Mouse (Mus musculus) limb, embryonic 11.5 days (tissue): ENCODE data around the gene Tagap1. TPM values are rescaled to one million over a fixed set of nuclear protein-coding genes. Genes with fewer than 3 reads are reported as not detected.
"Not testable (repeated sequence)": the region's sequence is repeated elsewhere in the genome, so short reads cannot be mapped to it uniquely, and the experiment has no call there.

ENCODE experiments used
- ATAC-seq: fragments of 200-750 bp; cut with Nextera tagmentation; 2 replicates; pipeline ENCODE4 v1.8.0; 2017; ENCODE audit warnings: low read depth; ENCODE audit not compliant: insufficient number of reproducible peaks, low FRiP score, low TSS enrichment
- DNase-seq: peaks from one replicate; pipeline ENCODE4 v3.0.0-alpha.2; 2015; ENCODE audit warnings: low spot score
- H3K27ac ChIP-seq: fragments of 300-500 bp; sonication (generic); replicated peaks from 2 replicates; pipeline ENCODE4 v1.5.1; 2014; ENCODE audit warnings: low read depth, mild to moderate bottlenecking, low read length
- H3K27me3 ChIP-seq: fragments of 300-500 bp; sonication (generic); 2 replicates; pipeline ENCODE4 v1.6.1; 2014; ENCODE audit warnings: mild to moderate bottlenecking, low read length, mixed read lengths; ENCODE audit not compliant: control insufficient read depth, insufficient read depth
- H3K36me3 ChIP-seq: fragments of 300-500 bp; sonication (generic); 2 replicates; pipeline ENCODE4 v1.6.1; 2014; ENCODE audit warnings: mild to moderate bottlenecking, low read length, moderate library complexity, mixed read lengths; ENCODE audit not compliant: control insufficient read depth, insufficient read depth
- H3K4me1 ChIP-seq: fragments of 300-500 bp; sonication (generic); 2 replicates; pipeline ENCODE4 v1.6.1; 2014; ENCODE audit warnings: low read length, mixed read lengths; ENCODE audit not compliant: control insufficient read depth, insufficient read depth
- H3K4me2 ChIP-seq: fragments of 300-500 bp; sonication (generic); 2 replicates; pipeline ENCODE4 v1.6.1; 2014; ENCODE audit warnings: low read depth, mild to moderate bottlenecking, moderate library complexity; ENCODE audit not compliant: severe bottlenecking
- H3K4me3 ChIP-seq: fragments of 300-500 bp; sonication (generic); 2 replicates; pipeline ENCODE4 v1.5.1; 2014; ENCODE audit warnings: low read depth, low read length
- H3K9ac ChIP-seq: fragments of 300-500 bp; sonication (generic); 2 replicates; pipeline ENCODE4 v1.6.1; 2014; ENCODE audit warnings: mild to moderate bottlenecking, low read length
- H3K9me3 ChIP-seq: fragments of 300-500 bp; sonication (generic); 2 replicates; pipeline ENCODE4 v1.6.1; 2016; ENCODE audit warnings: low read length; ENCODE audit not compliant: control insufficient read depth
- WGBS: fragments of 180-500 bp; shearing (Covaris S2); extraction: QIAGEN DNeasy Blood & Tissue Kit; methylation state at CpG from one replicate; pipeline ENCODE4 v1.1.7; 2014; 5-methylcytosine and 5-hydroxymethylcytosine counted together
- polyA plus RNA-seq: library from polyadenylated mRNA; unstranded; fragments of >200 nt; fragmentation: Nextera tagmentation; extraction: Ambion mirVana; gene quantifications from 2 replicates; pipeline ENCODE4 v1.2.1, GENCODE M21; 2014

The Tagap1 gene
- polyA plus RNA-seq, 1 experiment from 2014 or later: 64.2 TPM

DNA sequence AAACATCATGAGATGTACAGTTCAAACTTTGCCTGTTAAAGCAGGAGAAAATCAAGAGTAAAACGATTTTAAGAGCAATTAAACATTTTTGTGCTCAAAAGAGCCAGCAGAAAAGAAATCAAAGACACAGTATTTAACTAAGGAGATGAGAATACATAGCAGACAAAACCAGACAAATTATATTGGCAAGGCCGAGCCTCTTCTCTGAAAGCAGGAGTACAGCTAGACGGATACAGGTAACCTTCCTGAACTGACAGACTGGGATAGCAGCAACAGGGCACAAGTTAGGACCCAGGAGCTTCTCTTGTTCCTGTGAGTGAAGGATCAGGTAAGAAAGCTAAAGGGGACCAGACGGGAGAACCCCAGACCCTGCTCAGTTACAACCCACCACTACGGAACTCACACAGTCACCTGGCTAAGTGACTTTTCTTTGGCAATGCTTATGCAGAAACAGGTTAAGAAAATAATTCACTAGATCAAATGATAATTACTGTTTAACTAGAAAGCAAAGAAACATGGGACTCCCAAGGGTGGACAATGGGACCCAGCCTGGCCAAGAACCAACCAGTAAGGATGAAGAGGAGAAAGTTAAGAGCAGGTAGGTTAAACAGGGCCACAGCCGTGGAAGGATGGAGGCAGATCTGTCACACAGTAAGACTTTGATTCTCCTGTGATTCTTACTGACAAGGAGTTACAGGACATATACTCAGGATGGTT, 1.3 kb downstream of the Tagap1 start:
- WGBS: 69% methylated on average over 4 of the region's 6 CpGs
- not testable (repeated sequence) for H3K4me1 ChIP-seq
- peak overlapping the region; percentile 27; the same call in 1 of the 2 replicates for H3K4me2 ChIP-seq

DNA sequence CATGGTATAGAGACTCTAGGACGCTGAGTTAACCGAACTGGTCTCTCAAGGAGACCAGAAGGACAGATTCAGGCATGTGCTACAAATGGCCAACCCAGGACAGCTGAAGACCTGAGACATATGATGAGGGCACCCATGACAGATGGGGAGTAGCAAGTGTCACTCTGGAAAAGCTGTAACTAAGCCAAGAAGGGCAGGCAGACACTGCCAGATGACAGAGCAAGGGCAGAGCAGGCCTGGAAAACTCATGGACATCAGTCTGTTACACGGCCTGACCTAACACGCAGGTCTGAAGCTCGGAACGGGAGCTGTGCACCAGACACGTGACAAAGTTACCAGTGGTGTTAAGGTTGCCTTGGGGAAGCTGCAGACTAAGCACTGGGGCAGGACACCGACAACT, 2.1 kb downstream of the Tagap1 start:
- 92% methylated on average over 5 of the region's 8 CpGs for WGBS
- not testable (repeated sequence) for DNase-seq, ATAC-seq

More for the DNA sequence above, 1.3 kb downstream of the Tagap1 start:
- H3K27me3 ChIP-seq, H3K4me3 ChIP-seq, DNase-seq, H3K9me3 ChIP-seq, ATAC-seq, H3K27ac ChIP-seq, H3K36me3 ChIP-seq, H3K9ac ChIP-seq: not testable (repeated sequence)

DNA sequence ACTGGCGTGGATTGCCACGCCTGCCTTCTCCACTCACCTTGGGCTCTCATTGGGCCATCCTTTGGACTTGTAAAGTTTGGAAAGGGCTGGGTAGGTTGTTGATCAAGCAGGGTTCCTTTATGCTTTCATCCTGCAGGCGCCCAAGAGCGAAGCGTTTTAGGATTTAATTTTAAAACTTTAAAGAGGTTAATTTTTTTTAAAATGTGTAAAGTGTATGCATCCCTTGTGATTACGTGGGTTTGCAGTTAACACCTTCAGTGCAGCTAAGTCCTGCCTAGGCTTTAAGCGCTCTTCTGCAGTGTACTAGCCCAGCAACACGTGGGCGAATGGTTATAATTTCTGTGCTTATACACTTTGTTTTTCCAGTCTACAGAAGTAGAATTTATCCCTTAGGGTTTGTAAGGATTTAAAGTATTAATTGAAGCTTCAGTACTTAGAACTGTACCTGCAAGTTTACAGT, 12.2 kb downstream of the Tagap1 start:
- Histone ChIP-seq H3K27ac (0 out of 2 replicates have a peak overlapping the region, but pooled peaks have one; percentile 52), H3K4me3 (peak overlapping the region; percentile 41), H3K4me2 (peak overlapping the region; percentile 50), H3K9ac (peak overlapping the region; percentile 45; the same call in 1 of the 2 replicates)
- ATAC-seq, H3K4me1 ChIP-seq, H3K27me3 ChIP-seq, H3K36me3 ChIP-seq, H3K9me3 ChIP-seq, DNase-seq: not testable (repeated sequence)
- WGBS: 10% methylated on average over 9 of the region's 9 CpGs

More for the DNA sequence above, 2.1 kb downstream of the Tagap1 start:
- H3K4me2 ChIP-seq, H3K4me1 ChIP-seq, H3K27me3 ChIP-seq, H3K4me3 ChIP-seq, H3K9me3 ChIP-seq, H3K36me3 ChIP-seq, H3K9ac ChIP-seq, H3K27ac ChIP-seq: not testable (repeated sequence)

DNA sequence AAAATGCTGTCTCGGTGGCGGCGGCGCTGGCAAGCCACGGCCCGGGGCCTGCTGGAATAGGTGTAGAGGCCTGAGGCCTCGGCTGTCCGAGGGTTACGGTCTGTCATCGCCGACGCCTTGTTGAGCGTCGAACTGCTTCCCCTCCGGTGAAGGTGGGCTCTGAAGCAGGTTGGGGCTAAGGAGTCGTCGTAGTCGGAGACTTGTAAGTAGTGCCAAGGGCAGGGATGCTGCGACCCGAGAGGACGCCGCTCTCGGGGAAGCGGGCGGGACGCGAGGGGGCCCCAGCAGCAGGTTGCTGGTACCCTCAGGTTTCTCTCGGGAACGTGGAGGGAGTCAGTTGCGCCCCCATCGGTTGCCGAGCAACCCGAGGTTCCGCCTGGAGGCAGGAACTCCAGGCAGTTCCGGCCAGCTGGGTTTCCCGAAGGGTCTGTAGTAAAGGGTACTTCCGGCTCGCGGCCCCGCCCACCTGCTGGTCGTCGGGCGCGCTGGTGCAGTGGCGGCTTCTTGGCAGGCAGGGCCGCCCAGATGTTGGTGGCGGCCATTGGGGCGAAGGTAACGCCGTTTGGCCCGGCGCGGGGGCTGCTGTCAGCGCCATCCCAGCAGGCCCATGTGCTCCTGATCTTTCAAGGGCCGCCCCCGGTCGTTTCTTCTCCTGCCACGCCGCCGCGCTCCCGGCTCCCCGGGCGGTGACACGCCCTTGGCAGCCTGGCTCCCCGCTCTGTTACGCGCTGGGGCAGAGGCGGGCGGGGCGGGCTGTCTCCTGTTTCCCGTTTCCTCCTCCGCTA, 12.8 kb downstream of the Tagap1 start, which contains the start of gene Rsph3b:
Rsph3b (minus strand) TSS at position 699 of the 785 bp plus-strand sequence.
- not testable (repeated sequence) for H3K9me3 ChIP-seq, H3K4me1 ChIP-seq, H3K36me3 ChIP-seq, H3K27me3 ChIP-seq
- peak within 1 kb of the TSS; percentile 45; the same call in 1 of the 2 replicates for H3K9ac ChIP-seq
- 0 out of 2 replicates have a peak within 1 kb of the TSS, but pooled peaks have one; percentile 52 for H3K27ac ChIP-seq
- H3K4me3 ChIP-seq: peak within 1 kb of the TSS; percentile 41
- under 1% methylated on average over 63 of the region's 73 CpGs for WGBS
- ATAC-seq: peak; percentile 97
- peak; percentile 94 for DNase-seq
- peak within 1 kb of the TSS; percentile 50 for H3K4me2 ChIP-seq

DNA sequence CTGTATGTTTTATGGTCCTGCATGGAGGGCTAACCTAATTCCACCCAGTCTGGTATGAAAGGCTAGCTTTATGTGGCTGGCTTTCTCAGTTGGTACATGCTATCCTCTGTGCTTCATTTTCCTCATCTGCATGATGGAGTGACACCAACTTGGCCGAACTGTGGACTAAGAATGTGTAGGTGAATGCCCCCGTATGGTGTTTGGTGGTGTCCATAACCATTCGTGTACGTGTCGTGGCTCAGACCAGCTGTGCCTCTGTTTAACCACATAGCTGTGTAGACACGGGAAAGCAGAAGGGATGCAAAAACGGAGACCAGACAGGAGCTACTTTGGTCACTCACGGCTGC, 13.3 kb downstream of the Tagap1 start:
- H3K27me3 ChIP-seq, H3K9ac ChIP-seq, DNase-seq, H3K4me1 ChIP-seq, H3K4me3 ChIP-seq, H3K36me3 ChIP-seq, H3K27ac ChIP-seq, H3K9me3 ChIP-seq: not testable (repeated sequence)
- peak; percentile 38; the same call in 1 of the 2 replicates for ATAC-seq
- no CpG with 5 or more reads among the region's 8 CpGs for WGBS
- H3K4me2 ChIP-seq: peak overlapping the region; percentile 50

DNA sequence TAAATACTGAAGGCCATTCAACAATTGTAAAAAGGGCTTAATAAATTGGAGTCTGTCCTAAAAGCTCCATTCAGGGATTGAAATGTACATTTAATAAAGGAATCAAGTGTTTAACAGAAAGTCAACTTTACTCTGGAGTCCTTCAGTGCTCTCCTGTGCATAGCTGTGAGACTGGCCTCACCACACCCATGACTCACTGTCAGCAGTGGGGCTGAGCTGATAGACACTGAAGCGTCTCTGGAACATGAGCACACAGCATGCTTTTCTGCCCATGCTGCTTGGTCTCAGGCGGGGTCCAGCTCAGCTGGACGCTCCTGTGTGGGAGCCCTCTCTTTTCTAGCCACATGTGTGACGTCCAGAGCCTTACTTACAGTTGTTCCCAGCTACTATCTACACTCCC, 18.4 kb downstream of the Tagap1 start:
- ATAC-seq, H3K27ac ChIP-seq, H3K4me2 ChIP-seq, H3K36me3 ChIP-seq, H3K9me3 ChIP-seq, H3K4me3 ChIP-seq, H3K4me1 ChIP-seq, H3K27me3 ChIP-seq, H3K9ac ChIP-seq, DNase-seq: not testable (repeated sequence)
- WGBS: no CpG with 5 or more reads among the region's 4 CpGs

DNA sequence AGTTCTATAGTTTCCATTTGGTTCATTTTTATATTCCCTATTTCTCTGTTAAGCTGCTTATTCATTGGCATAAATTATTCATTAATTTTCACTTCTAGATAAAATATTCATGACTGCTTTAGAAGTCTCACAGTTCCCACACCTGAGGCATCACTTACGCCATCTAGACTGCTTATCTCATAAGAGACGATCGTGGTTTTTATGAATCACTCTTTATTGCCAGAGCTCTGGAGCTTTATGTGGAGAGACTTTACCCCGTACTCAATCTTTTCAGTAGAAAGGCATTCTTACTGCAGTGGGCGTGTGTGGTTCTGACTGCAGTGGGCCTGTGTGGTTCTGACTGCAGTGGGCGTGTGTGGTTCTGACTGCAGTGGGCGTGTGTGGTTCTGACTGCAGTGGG, 29.3 kb downstream of the Tagap1 start:
- not testable (repeated sequence) for H3K4me1 ChIP-seq, DNase-seq, H3K4me2 ChIP-seq, H3K9ac ChIP-seq, H3K27me3 ChIP-seq, ATAC-seq, H3K27ac ChIP-seq, H3K9me3 ChIP-seq, H3K4me3 ChIP-seq, H3K36me3 ChIP-seq
- WGBS: 95% methylated on average over 6 of the region's 7 CpGs

DNA sequence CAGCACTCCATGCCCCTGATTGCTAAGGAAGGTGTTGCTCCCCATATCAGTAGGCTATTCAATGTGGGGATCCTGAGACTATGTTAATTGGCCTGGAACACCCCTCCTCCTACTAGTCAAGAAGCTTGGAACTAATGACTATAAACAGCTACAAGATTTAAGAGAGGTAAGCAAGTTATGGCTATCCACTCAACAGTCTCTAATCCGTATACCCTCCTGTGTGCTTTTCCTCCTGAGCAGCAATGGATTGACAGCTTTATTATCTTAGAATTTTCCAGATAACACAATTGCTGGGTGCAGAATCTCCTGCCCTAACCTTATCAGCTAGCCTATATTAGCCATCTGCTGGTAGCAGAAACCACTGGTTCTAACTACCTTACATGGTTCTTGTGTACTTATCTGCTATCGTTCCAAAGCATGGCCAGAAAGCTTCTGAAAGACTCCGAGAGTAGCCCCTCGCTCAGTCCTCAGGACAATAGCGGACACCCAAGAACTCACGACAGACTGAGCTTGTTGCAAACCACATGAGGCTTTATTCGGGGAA, 40.5 kb downstream of the Tagap1 start:
- H3K4me2 ChIP-seq, H3K9me3 ChIP-seq, ATAC-seq, H3K36me3 ChIP-seq, DNase-seq, H3K4me1 ChIP-seq, H3K4me3 ChIP-seq, H3K9ac ChIP-seq, H3K27me3 ChIP-seq, H3K27ac ChIP-seq: not testable (repeated sequence)
- 95% methylated on average over 7 of the region's 7 CpGs for WGBS
